Mouse (Mus musculus) E14TG2a.4 (cell line): ENCODE measurements around the gene Sstr3.

Experiments used
- CTCF ChIP-seq: conservative IDR thresholded peaks from 2 replicates; pipeline ENCODE4 v1.5.1; 2014; ENCODE audit warnings: low read length
- NANOG ChIP-seq: IDR thresholded peaks from 2 replicates; pipeline ENCODE4 v1.6.1; 2014; ENCODE audit warnings: borderline replicate concordance, low read length, mixed read lengths
- POU5F1 ChIP-seq: IDR thresholded peaks from 2 replicates; pipeline ENCODE4 v1.6.1; 2014; ENCODE audit warnings: low read length, borderline replicate concordance

- no peak for TF ChIP-seq CTCF
- no peak for TF ChIP-seq NANOG
- no peak for TF ChIP-seq POU5F1
These were observed 20.4 kb upstream of the Sstr3 start for GRCm38 (mm10) chr15:78564764-78565435.
